In the genomic region with DNA sequence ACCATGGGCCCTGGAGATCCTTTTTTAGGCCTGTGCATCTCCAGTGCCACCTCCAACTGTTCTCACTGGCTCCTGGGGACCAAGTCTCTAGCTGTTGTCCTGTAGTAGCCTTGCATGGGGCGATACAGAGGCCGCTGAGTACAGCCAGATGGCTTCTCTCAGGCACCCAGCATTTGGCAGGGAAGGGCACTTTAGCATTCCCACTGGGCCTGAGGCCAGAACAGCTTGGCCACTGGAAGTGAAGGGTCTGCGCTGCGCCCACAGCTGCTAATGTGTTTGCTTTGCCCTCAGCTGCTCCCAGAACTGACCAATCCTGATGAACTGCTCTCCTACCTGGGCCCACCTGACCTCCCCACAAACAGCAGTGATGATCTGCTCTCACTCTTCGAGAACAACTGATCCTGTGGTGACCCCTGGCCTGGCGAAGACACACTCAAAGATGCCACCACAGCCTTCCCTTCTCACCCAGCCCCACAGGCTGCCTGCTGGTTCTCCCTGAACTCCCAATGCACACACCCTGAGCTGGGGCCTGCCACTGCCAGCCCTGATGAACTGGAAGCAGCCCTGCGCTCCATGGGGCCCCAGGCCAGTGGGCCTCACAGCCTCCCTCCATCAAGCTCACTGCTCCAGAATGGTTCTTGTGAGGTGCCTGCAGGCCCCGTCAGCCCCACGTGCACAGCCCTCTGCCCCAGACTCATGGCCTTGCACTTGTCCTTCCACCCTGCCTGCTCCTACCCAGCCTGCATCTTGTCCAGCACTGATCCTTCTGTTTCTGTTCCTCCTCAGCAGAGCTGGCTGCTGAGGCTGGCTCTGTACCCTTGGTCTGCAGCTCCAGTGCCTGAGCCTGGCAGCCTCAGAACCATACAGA, we compare ENCODE assay signal across 9 mouse cellular contexts. TPM values are rescaled to one million over a fixed set of nuclear protein-coding genes. Genes with fewer than 3 reads are reported as not detected.
DNase-seq lines count a peak whose midpoint lies in the region; ATAC-seq and TF ChIP-seq lines count a peak whose summit lies in the region.
"Had no signal": no experiment of that assay in that cellular context is flagged by ENCODE, and none has a peak within 500 bp of the region (broad histone marks: within the 10 kb centered on the region; RNA-seq: fewer than 3 reads in every experiment).

No protein-coding gene starts in this region.

- WGBS in heart, adult 2 months, result 56% methylated on average over 9 of the region's 9 CpGs
- 86% methylated on average over 9 of the region's 9 CpGs for WGBS in forebrain, embryonic 15.5 days
- 91% methylated on average over 9 of the region's 9 CpGs for WGBS in limb, embryonic 11.5 days
- 83% methylated on average over 9 of the region's 9 CpGs for WGBS in small intestine, adult 2 months

- no peaks in the 10 kb centered on the region for H3K79me2 ChIP-seq in heart, adult 2 months (replicated peaks; ENCODE audit: control insufficient read depth, insufficient read depth, low read length)

- H3K4me1 ChIP-seq in heart, adult 2 months (ENCODE audit: control insufficient read depth, insufficient read depth, low read length), result peaks cover 25% of the 10 kb centered on the region
- peaks cover 4% of the 10 kb centered on the region; the same call in 1 of the 2 replicates for H3K4me1 ChIP-seq in forebrain, embryonic 15.5 days
- peaks cover 23% of the 10 kb centered on the region for H3K4me1 ChIP-seq in limb, embryonic 11.5 days (ENCODE audit: control insufficient read depth, insufficient read depth, low read length)
- H3K4me1 ChIP-seq in small intestine, adult 2 months (ENCODE audit: control insufficient read depth, insufficient read depth, insufficient read length, low read length), result peaks cover 2% of the 10 kb centered on the region; the same call in 1 of the 2 replicates

- H3K36me3 ChIP-seq in heart, adult 2 months (ENCODE audit: control insufficient read depth, insufficient read depth, low read length), result no peaks in the 10 kb centered on the region; the same call in none of the 2 replicates
- H3K36me3 ChIP-seq in forebrain, embryonic 15.5 days, result peaks cover 67% of the 10 kb centered on the region
- H3K36me3 ChIP-seq in limb, embryonic 11.5 days (ENCODE audit: control insufficient read depth, insufficient read depth, low read length), result peaks cover 31% of the 10 kb centered on the region
- H3K36me3 ChIP-seq in small intestine, adult 2 months (ENCODE audit: control insufficient read depth, insufficient read depth, low read length), result peaks cover 55% of the 10 kb centered on the region

- no peak for TF ChIP-seq EP300 in heart, adult 2 months (IDR thresholded peaks at IDR 0.05; ENCODE audit: insufficient read depth, low read depth, low read length)

- peak overlapping the region; percentile 86 for H3K27ac ChIP-seq in heart, adult 2 months
- H3K27ac ChIP-seq in forebrain, embryonic 15.5 days (replicated peaks), result peak overlapping the region; percentile 39
- peak overlapping the region; percentile 70 for H3K27ac ChIP-seq in limb, embryonic 11.5 days (replicated peaks; ENCODE audit: low read depth, low read length)
- H3K27ac ChIP-seq in small intestine, adult 2 months (ENCODE audit: insufficient read depth, low read depth, low read length), result 0 out of 2 replicates have a peak overlapping the region, but pooled peaks have one; percentile 30

- DNase-seq in heart, adult 2 months, result peak; percentile 35 to 53
- no peak for DNase-seq in heart, adult 9 months (ENCODE audit: low spot score in 2 of 2)
- DNase-seq in adrenal gland, postnatal 36 days, result peak; percentile 50 to 56
- no peak for DNase-seq in limb, embryonic 11.5 days (ENCODE audit: low spot score)
- no peak for DNase-seq in thymus, adult 18-20 months
- no peak for DNase-seq in spleen, postnatal 14 days (ENCODE audit: low spot score in 2 of 2)

- H3K4me2 ChIP-seq in forebrain, embryonic 15.5 days (replicated peaks), result no peak overlapping the region
- H3K4me2 ChIP-seq in limb, embryonic 11.5 days (ENCODE audit: low read depth, severe bottlenecking), result no peak overlapping the region

- ATAC-seq in forebrain, embryonic 15.5 days (replicated peaks), result no peak
- ATAC-seq in limb, embryonic 11.5 days (ENCODE audit: insufficient number of reproducible peaks, low FRiP score, low TSS enrichment, low read depth), result no peak
- ATAC-seq: Patski had no signal

- TF ChIP-seq POLR2A in heart, adult 2 months (IDR thresholded peaks at IDR 0.05; ENCODE audit: insufficient read depth, low read depth, low read length), result no peak
- TF ChIP-seq POLR2A in small intestine, adult 2 months (IDR thresholded peaks at IDR 0.05; ENCODE audit: low read depth, low read length), result no peak

- no peak overlapping the region; the same call in 1 of the 2 replicates for H3K4me3 ChIP-seq in heart, adult 2 months
- H3K4me3 ChIP-seq in forebrain, embryonic 15.5 days, result no peak overlapping the region
- no peak overlapping the region for H3K4me3 ChIP-seq in limb, embryonic 11.5 days (ENCODE audit: low read depth, low read length)
- no peak overlapping the region for H3K4me3 ChIP-seq in small intestine, adult 2 months (ENCODE audit: low read depth, low read length)

- H3K9ac ChIP-seq in heart, adult 2 months (ENCODE audit: low read depth, low read length), result peak overlapping the region; percentile 28
- no peak overlapping the region for H3K9ac ChIP-seq in forebrain, embryonic 15.5 days (replicated peaks)
- H3K9ac ChIP-seq in limb, embryonic 11.5 days (ENCODE audit: low read length), result peak overlapping the region; percentile 47

- H3K27me3 ChIP-seq in heart, adult 2 months (ENCODE audit: control insufficient read depth, insufficient read depth, low read length), result no peaks in the 10 kb centered on the region
- no peaks in the 10 kb centered on the region for H3K27me3 ChIP-seq in forebrain, embryonic 15.5 days
- H3K27me3 ChIP-seq in limb, embryonic 11.5 days (ENCODE audit: control insufficient read depth, insufficient read depth, low read length), result no peaks in the 10 kb centered on the region
- no peaks in the 10 kb centered on the region for H3K27me3 ChIP-seq in small intestine, adult 2 months (ENCODE audit: control insufficient read depth, insufficient read depth, low read length)
- H3K27me3 ChIP-seq: Patski had no signal

- intact Hi-C loops in heart, adult 2 months (cut with DNase I), result loop anchor here (1.0 kb wide), 1 partner anchor 16 kb away; a partner anchor contains a TSS

- no peak for TF ChIP-seq CTCF in heart, adult 2 months (IDR thresholded peaks at IDR 0.05)
- no peak for TF ChIP-seq CTCF in small intestine, adult 2 months (IDR thresholded peaks at IDR 0.05; ENCODE audit: extremely low read depth, insufficient read length, insufficient replicate concordance, low read depth, low read length)

- no peaks in the 10 kb centered on the region for H3K9me3 ChIP-seq in forebrain, embryonic 15.5 days
- no peaks in the 10 kb centered on the region for H3K9me3 ChIP-seq in limb, embryonic 11.5 days (ENCODE audit: control insufficient read depth, low read length)

RNA-seq across cellular contexts. Expression of a gene that starts 10.3 kb away (rescaled TPM):
- total RNA-seq in heart, adult 2 months (2021), result 100 to 1,000 TPM; 304 to 328 TPM
- 298 and 449 TPM in 2 replicates for polyA plus RNA-seq in heart, adult 2 months (2012; rRNA removed)
- 1,000 to 10,000 TPM; 1,935 TPM for total RNA-seq in adrenal gland, postnatal 36 days (2021)
- polyA plus RNA-seq in forebrain, embryonic 15.5 days (2015; fragmentation: Nextera tagmentation; extraction: Ambion mirVana), result 3,682 and 3,685 TPM in 2 replicates
- 5,871 and 5,955 TPM in 2 replicates for polyA plus RNA-seq in limb, embryonic 11.5 days (2014; fragmentation: Nextera tagmentation; extraction: Ambion mirVana)
- polyA plus RNA-seq in small intestine, adult 2 months (2012; rRNA removed), result 275 and 276 TPM in 2 replicates

RNA-seq across cellular contexts. Expression of a gene that starts 16.1 kb away (rescaled TPM):
- 10 to 100 TPM; 36.6 to 39.3 TPM for total RNA-seq in heart, adult 2 months (2021)
- 26.2 and 35.7 TPM in 2 replicates for polyA plus RNA-seq in heart, adult 2 months (2012; rRNA removed)
- 10 to 100 TPM; 49.1 to 51.0 TPM for total RNA-seq in adrenal gland, postnatal 36 days (2021)
- 38.7 and 38.8 TPM in 2 replicates for polyA plus RNA-seq in forebrain, embryonic 15.5 days (2015; fragmentation: Nextera tagmentation; extraction: Ambion mirVana)
- polyA plus RNA-seq in limb, embryonic 11.5 days (2014; fragmentation: Nextera tagmentation; extraction: Ambion mirVana), result 11.2 and 13.5 TPM in 2 replicates
- polyA plus RNA-seq in small intestine, adult 2 months (2012; rRNA removed), result 68.7 and 85.9 TPM in 2 replicates

RNA-seq across cellular contexts. Expression of a gene that starts 39.3 kb away (rescaled TPM):
- total RNA-seq in heart, adult 2 months (2021), result 10 to 100 TPM; 75.8 to 80.8 TPM
- polyA plus RNA-seq in heart, adult 2 months (2012; rRNA removed), result 46.3 and 59.2 TPM in 2 replicates
- 10 to 100 TPM; 64.9 to 68.8 TPM for total RNA-seq in adrenal gland, postnatal 36 days (2021)
- polyA plus RNA-seq in forebrain, embryonic 15.5 days (2015; fragmentation: Nextera tagmentation; extraction: Ambion mirVana), result 576 and 626 TPM in 2 replicates
- polyA plus RNA-seq in limb, embryonic 11.5 days (2014; fragmentation: Nextera tagmentation; extraction: Ambion mirVana), result 866 and 905 TPM in 2 replicates
- polyA plus RNA-seq in small intestine, adult 2 months (2012; rRNA removed), result 63.8 and 141 TPM in 2 replicates

Comparison
In these comparisons a context has a peak if more than half of its experiments do, and no peak if none do; other contexts are left out.
1. DNase-seq: peak in heart, adult 2 months (2 of 2) and adrenal gland, postnatal 36 days (2 of 2); none in heart, adult 9 months (0 of 2), limb, embryonic 11.5 days (single experiment), thymus, adult 18-20 months (0 of 2) and spleen, postnatal 14 days (0 of 2).
2. H3K27ac ChIP-seq: peak in every context shown above with its lines; median percentile 86 in heart, adult 2 months; 70 in limb, embryonic 11.5 days; 39 in forebrain, embryonic 15.5 days; 30 in small intestine, adult 2 months.